Mouse (Mus musculus) lung, postnatal 0 days (tissue): Measurements from ENCODE around the gene Ttpal. TPM values are rescaled to one million over a fixed set of nuclear protein-coding genes. Genes with fewer than 3 reads are reported as not detected.

Source experiments
- ATAC-seq: fragments of 200-750 bp; cut with Nextera tagmentation; 2 replicates; pipeline ENCODE4 v1.8.0; 2017; ENCODE audit warnings: moderate library complexity
- DNase-seq: peaks from one replicate; pipeline ENCODE4 v3.0.0-alpha.2; 2016; ENCODE audit warnings: low spot score
- H3K27ac ChIP-seq: fragments of 300-500 bp; sonication (generic); 2 replicates; pipeline ENCODE4 v1.5.1; 2014; ENCODE audit warnings: antibody characterized with exemption, mild to moderate bottlenecking, low read length, mixed read lengths
- H3K27me3 ChIP-seq: fragments of 300-500 bp; sonication (generic); replicated peaks from 2 replicates; pipeline ENCODE4 v1.6.1; 2014; ENCODE audit warnings: low read length, mixed read lengths; ENCODE audit not compliant: insufficient read depth
- H3K36me3 ChIP-seq: fragments of 300-500 bp; sonication (generic); 2 replicates; pipeline ENCODE4 v1.6.1; 2014; ENCODE audit warnings: low read length, mixed read lengths; ENCODE audit not compliant: insufficient read depth
- H3K4me1 ChIP-seq: fragments of 300-500 bp; sonication (generic); 2 replicates; pipeline ENCODE4 v1.6.1; 2014; ENCODE audit warnings: antibody characterized with exemption, low read depth, low read length, mixed read lengths; ENCODE audit not compliant: insufficient read depth
- H3K4me2 ChIP-seq: fragments of 300-500 bp; sonication (generic); replicated peaks from 2 replicates; pipeline ENCODE4 v1.6.1; 2014; ENCODE audit warnings: low read depth, mild to moderate bottlenecking, low read length, moderate library complexity, mixed read lengths
- H3K4me3 ChIP-seq: fragments of 300-500 bp; sonication (generic); 2 replicates; pipeline ENCODE4 v1.5.1; 2014; ENCODE audit warnings: low read depth, low read length
- H3K9ac ChIP-seq: fragments of 300-500 bp; sonication (generic); replicated peaks from 2 replicates; pipeline ENCODE4 v1.6.1; 2014; ENCODE audit warnings: low read depth, mild to moderate bottlenecking
- H3K9me3 ChIP-seq: fragments of 300-500 bp; sonication (generic); 2 replicates; pipeline ENCODE4 v1.6.1; 2016; ENCODE audit warnings: low read length, mixed read lengths
- CTCF ChIP-seq: IDR thresholded peaks from 2 replicates; pipeline ENCODE4 v1.5.1; 2016; ENCODE audit warnings: antibody characterized with exemption, mild to moderate bottlenecking
- EP300 ChIP-seq: IDR thresholded peaks from 2 replicates; pipeline ENCODE4 v1.6.1; 2016; ENCODE audit warnings: antibody characterized with exemption, mild to moderate bottlenecking, control low read depth
- WGBS: fragments of 180-500 bp; shearing (Covaris S2); extraction: QIAGEN DNeasy Blood & Tissue Kit; methylation state at CpG from one replicate; pipeline ENCODE4 v1.1.7; 2014; 5-methylcytosine and 5-hydroxymethylcytosine counted together
- polyA plus RNA-seq: library from polyadenylated mRNA; unstranded; fragments of >200 nt; fragmentation: Nextera tagmentation; extraction: Ambion mirVana; gene quantifications from 2 replicates; pipeline ENCODE4 v1.2.1, GENCODE M21; 2015

Ttpal gene
- polyA plus RNA-seq, 1 experiment from 2014 or later, result 20.0 TPM

DNA sequence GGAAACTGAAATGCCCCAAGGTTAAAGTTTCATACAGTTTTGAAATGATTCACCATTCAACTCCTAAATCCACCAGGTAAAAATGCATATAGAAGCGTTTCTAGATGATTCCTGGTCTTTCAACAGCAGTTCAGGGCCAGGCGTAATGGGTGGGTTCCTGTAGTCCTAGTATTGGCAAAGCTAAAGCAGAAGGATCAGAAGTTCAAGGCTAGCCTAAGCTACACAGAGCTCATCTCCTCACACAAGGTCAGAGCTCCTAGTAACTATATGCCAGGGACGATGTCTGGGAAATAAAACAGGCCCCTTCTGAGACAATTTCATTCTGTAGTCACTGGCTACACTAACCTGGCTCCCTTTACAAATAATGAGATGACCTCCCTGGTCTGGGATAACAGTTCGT, 29.1 kb downstream of the Ttpal start:
- H3K27me3 ChIP-seq, result no peaks in the 10 kb centered on the region
- peaks cover 66% of the 10 kb centered on the region for H3K36me3 ChIP-seq
- no peaks in the 10 kb centered on the region for H3K4me1 ChIP-seq
- no peak for DNase-seq
- whole genome bisulfite sequencing, result 95% methylated on average over 4 of the region's 4 CpGs
- H3K4me2 ChIP-seq, result no peak overlapping the region
- no peak overlapping the region for H3K27ac ChIP-seq
- ATAC-seq, result no peak
- no peak overlapping the region for H3K4me3 ChIP-seq
- TF ChIP-seq CTCF (no peak), EP300 (no peak)
- no peaks in the 10 kb centered on the region for H3K9me3 ChIP-seq
- no peak overlapping the region for H3K9ac ChIP-seq

DNA sequence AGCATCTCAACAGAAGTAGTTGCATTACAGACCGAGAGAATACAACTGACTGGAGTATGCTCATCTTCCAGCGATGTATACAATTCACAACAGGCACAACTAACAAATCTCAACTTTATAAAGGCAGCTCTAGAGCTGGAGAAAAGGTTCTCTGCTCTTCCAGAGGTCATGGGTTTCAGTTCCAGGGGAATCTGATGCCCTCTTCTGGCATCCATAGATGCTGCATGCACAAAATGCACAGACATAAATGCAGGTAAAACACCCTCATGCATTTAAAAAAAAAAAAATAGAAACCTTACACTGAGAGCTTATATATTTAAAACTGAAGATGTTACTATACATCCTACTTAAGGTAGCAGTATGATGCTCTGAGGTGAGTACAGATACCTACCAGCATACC, 29.6 kb downstream of the Ttpal start:
- 95% methylated on average over 2 of the region's 2 CpGs for WGBS
- H3K36me3 ChIP-seq, result peaks cover 61% of the 10 kb centered on the region
- TF ChIP-seq CTCF (peak; percentile 27; the same call in 1 of the 2 replicates), EP300 (no peak)
- no peaks in the 10 kb centered on the region for H3K9me3 ChIP-seq
- DNase-seq, result no peak
- no peak for ATAC-seq
- H3K27ac ChIP-seq, result no peak overlapping the region
- no peak overlapping the region for H3K4me3 ChIP-seq
- H3K9ac ChIP-seq, result no peak overlapping the region
- no peaks in the 10 kb centered on the region for H3K4me1 ChIP-seq
- no peaks in the 10 kb centered on the region for H3K27me3 ChIP-seq
- no peak overlapping the region for H3K4me2 ChIP-seq

DNA sequence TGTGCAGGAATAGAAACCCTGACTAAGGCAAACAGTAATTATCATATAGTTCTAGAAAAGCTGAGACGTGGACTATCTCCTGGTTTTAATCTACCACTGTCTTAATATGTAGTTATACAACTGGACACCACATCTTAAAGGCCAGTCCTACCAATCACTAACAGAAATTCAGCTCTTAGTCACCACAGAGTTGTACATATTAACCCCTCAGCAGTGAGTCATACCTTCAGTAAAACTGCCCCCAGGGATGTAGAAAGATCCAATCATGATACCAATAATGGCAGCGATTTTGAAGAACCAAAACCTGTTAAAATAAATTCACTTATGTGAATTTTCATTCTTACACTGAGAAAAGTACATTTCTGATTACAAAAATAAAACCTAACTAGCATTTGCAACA, 32.1 kb downstream of the Ttpal start:
- H3K9ac ChIP-seq, result no peak overlapping the region
- ATAC-seq, result no peak
- H3K4me3 ChIP-seq, result no peak overlapping the region
- H3K36me3 ChIP-seq, result peaks cover 45% of the 10 kb centered on the region
- H3K27me3 ChIP-seq, result no peaks in the 10 kb centered on the region
- H3K4me2 ChIP-seq, result no peak overlapping the region
- no peak for TF ChIP-seq EP300
- TF ChIP-seq CTCF, result no peak
- DNase-seq, result no peak
- no peaks in the 10 kb centered on the region for H3K9me3 ChIP-seq
- 91% methylated on average over 2 of the region's 2 CpGs for WGBS
- peaks cover 12% of the 10 kb centered on the region; the same call in 1 of the 2 replicates for H3K4me1 ChIP-seq
- no peak overlapping the region for H3K27ac ChIP-seq

DNA sequence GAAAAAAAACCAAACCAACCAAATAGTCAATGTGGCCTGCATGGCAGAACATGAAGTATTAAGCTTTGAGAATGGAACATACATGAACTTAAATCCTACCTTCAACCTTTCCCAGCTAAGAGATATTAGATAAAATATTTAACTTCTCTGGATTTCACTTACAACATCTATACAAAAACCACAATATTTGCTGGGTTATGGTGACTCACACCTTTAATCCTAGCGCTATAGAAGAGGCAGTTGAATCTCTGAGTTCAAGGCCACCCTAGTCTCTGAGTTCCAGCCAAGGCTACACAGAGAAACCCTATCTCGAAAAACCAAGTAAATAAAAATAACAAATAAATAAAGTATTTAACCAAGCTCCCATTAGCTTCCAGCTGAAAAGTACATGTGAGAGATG, 33.9 kb downstream of the Ttpal start:
- no peaks in the 10 kb centered on the region for H3K9me3 ChIP-seq
- peaks cover 28% of the 10 kb centered on the region for H3K36me3 ChIP-seq
- H3K4me1 ChIP-seq, result peaks cover 19% of the 10 kb centered on the region; the same call in 1 of the 2 replicates
- H3K4me3 ChIP-seq, result no peak overlapping the region
- ATAC-seq (no peak), DNase-seq (no peak)
- TF ChIP-seq EP300 (no peak), CTCF (no peak)
- H3K27me3 ChIP-seq, result no peaks in the 10 kb centered on the region
- H3K4me2 ChIP-seq, result no peak overlapping the region
- 86% methylated on average over 2 of the region's 2 CpGs for WGBS
- H3K27ac ChIP-seq, result no peak overlapping the region
- H3K9ac ChIP-seq, result no peak overlapping the region

DNA sequence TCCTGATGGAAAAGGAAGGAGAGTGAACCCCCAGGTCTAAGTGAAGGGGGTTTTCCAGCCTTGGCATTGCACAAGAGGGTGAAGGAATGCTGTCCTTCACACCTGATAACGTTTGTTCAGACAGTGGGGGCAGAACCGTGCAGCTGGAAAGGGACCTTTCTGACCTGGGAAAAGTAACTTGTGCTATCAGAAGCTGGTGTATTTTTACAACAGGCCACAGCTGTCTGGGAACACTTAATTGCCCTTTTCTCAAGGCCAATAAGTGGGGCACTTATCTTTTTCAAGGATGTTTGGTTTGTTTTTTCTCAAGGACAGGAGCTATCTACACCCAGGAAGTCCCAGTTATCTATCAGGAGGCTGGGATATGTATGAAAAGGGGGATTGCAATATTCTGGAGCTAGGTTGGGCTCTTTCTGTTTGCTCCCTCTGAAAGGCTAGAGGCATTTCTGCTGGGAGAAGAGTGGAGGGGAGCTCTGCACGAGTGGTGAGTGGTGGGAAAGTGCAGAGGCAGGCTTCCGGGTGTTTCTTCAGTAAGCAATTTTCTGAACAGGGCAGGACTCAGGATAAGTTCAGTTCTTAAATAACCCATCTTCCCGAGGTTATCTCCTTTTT, 35.6 kb downstream of the Ttpal start:
- Histone ChIP-seq H3K27me3 (no peaks in the 10 kb centered on the region), H3K27ac (no peak overlapping the region), H3K4me2 (peak overlapping the region; percentile 22; the same call in 1 of the 2 replicates), H3K9me3 (no peaks in the 10 kb centered on the region), H3K9ac (no peak overlapping the region), H3K36me3 (peaks cover 17% of the 10 kb centered on the region), H3K4me3 (no peak overlapping the region), H3K4me1 (peaks cover 19% of the 10 kb centered on the region; the same call in 1 of the 2 replicates)
- no peak for TF ChIP-seq CTCF
- DNase-seq (no peak), ATAC-seq (no peak)
- 14% methylated on average over 5 of the region's 5 CpGs for WGBS

DNA sequence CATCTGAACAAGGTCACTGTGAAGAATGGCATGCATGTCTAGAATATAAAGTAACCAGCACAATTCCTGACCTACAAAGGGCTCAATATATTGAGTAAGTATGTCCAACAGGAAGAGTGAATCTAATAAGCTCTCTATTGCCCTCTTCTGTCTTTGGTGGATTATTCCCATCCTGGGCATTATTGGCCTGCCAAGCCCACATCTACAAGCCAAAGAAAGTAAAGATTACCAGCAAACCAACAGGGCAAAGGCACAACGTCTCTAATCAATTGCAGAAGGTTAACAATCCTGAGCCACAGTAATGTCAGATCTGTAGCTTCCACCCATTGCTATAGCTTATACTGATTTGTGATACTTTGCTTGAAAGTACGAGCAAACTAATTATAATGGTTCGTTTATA, 38.4 kb downstream of the Ttpal start:
- 55% methylated on average over 3 of the region's 3 CpGs for WGBS
- Histone ChIP-seq H3K36me3 (peaks cover 8% of the 10 kb centered on the region; the same call in 1 of the 2 replicates), H3K4me2 (peak overlapping the region; percentile 35; the same call in 1 of the 2 replicates), H3K27me3 (no peaks in the 10 kb centered on the region), H3K9me3 (no peaks in the 10 kb centered on the region), H3K4me3 (no peak overlapping the region), H3K9ac (no peak overlapping the region), H3K27ac (no peak overlapping the region), H3K4me1 (peaks cover 21% of the 10 kb centered on the region; the same call in 1 of the 2 replicates)
- ATAC-seq (no peak), DNase-seq (no peak)
- peak; percentile 50 for TF ChIP-seq CTCF
- no peak for TF ChIP-seq EP300
